Mouse (Mus musculus): Measurements from ENCODE around the gene Selenop. TPM values are rescaled to one million over a fixed set of nuclear protein-coding genes. Genes with fewer than 3 reads are reported as not detected.
A peak's percentile ranks its signal among the peaks of the same experiment; 100 is the strongest.

Gene Selenop
- total RNA-seq, 4 experiments from 2014 or later, result 93.9 to 142 (median 125) TPM

DNA sequence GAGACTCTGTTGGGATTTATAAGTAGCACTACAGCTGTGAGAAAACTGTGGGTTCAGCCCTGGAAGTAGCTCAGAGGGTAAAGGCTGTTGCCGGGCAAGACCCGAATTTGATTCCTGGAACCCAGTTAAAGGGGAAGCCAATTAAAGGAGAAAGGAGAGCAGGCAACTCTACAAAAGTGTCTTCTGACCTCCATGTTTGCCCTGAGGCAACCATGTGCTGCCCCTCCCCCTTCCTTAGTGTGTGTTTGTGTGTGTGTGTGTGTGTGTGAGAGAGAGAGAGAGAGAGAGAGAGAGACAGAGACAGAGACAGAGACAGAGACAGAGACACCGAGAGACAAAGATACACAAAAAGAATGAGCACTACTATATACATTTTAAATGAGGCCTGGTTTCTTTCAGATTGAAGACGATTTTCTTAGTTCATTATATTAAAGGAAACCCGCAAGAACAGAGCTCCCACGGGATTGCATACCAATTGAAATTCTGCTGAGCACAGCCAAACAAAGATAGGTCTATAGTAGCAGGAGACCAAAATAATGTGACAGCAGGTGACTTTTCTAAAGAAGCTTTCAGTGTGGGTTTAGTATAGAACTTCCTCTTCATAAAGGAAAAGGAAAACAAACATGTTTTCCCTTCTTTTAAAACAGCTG, 1.8 kb downstream of the Selenop start:
- no peak for DNase-seq (ENCODE audit: low spot score in 2 of 2)

GRCm38 (mm10) chr15:3270646-3271077, 2.3 kb downstream of the Selenop start:
- peak; percentile 65 to 72 for DNase-seq (ENCODE audit: low spot score in 2 of 2)

- DNase-seq (ENCODE audit: low spot score in 2 of 2), result no peak
Observed at GRCm38 (mm10) chr15:3271216-3271615, 2.9 kb downstream of the Selenop start.

GRCm38 (mm10) chr15:3273191-3273590, 4.8 kb downstream of the Selenop start:
- no peak for DNase-seq (ENCODE audit: low spot score in 2 of 2)

- no peak for DNase-seq (ENCODE audit: low spot score in 2 of 2)
Observed at GRCm38 (mm10) chr15:3277391-3277790, 9.0 kb downstream of the Selenop start.

GRCm38 (mm10) chr15:3279242-3279641, 10.9 kb downstream of the Selenop start:
- DNase-seq (ENCODE audit: low spot score in 2 of 2), result no peak

GRCm38 (mm10) chr15:3281216-3281615, 12.9 kb downstream of the Selenop start:
- no peak for DNase-seq (ENCODE audit: low spot score in 2 of 2)

- DNase-seq (ENCODE audit: low spot score in 2 of 2), result no peak
Observed at GRCm38 (mm10) chr15:3281737-3282136, 13.4 kb downstream of the Selenop start.

DNA sequence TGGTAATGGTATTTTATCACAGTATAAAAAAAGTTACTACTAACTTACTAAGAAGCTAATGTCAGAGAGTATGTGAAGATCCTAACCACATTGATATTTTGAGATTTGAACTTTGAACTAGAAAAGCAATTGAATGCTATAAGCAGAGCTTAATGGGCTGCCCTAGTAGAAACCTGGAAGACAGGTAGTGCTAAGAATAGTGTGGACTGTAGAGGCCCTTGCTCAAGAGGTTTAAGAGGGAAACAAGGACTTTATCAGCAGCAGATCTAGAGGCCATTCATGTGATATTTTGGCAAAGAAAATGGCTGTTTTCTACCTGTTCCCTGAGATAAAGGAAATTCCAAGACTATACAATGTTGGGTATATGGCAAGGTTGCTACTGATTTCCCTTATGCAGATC, 17.7 kb downstream of the Selenop start:
- no peak for DNase-seq (ENCODE audit: low spot score in 2 of 2)

DNA sequence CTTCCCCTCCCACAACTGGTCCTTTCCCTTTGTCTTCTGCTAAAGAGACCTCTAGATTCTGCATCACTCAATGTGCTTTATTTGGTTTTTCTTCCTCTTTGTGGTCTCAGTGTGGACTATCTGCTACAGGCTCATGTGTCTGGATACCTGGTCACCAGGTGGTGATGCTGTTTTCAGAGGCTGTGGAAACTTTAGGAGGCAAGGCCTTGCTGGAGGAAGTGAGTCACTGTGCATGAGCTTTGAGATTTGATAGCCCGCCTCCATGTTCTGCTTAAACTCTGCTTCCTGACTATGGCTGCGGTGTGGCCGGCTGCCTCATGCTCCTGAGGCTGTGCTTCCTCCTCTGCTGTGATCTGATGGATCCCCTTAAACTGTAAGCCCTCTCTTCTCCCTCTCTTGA, 22.1 kb downstream of the Selenop start:
- no peak for DNase-seq (ENCODE audit: low spot score in 2 of 2)

GRCm38 (mm10) chr15:3293477-3293876, 25.1 kb downstream of the Selenop start:
- no peak for DNase-seq (ENCODE audit: low spot score in 2 of 2)

GRCm38 (mm10) chr15:3295986-3296385, 27.6 kb downstream of the Selenop start:
- no peak for DNase-seq (ENCODE audit: low spot score in 2 of 2)

DNA sequence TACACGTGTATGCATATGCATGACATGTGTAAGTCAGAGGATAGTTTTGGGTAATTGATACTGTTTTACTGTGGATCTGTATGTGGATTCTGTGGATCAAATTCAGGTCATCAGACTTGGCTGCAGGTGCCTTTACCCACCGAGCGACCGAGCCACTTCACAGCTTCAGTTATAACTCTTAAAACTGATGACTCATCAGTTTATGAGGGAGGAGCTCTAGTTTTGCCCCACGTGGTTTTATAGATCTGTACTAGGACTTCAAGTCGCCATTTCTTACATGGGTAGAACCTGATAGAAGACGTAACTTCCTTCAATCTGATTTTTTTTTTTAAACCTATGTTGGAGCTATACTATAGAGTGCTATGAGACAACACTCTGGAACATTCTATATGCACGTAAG, 29.3 kb downstream of the Selenop start:
- DNase-seq (ENCODE audit: low spot score in 2 of 2), result no peak

DNA sequence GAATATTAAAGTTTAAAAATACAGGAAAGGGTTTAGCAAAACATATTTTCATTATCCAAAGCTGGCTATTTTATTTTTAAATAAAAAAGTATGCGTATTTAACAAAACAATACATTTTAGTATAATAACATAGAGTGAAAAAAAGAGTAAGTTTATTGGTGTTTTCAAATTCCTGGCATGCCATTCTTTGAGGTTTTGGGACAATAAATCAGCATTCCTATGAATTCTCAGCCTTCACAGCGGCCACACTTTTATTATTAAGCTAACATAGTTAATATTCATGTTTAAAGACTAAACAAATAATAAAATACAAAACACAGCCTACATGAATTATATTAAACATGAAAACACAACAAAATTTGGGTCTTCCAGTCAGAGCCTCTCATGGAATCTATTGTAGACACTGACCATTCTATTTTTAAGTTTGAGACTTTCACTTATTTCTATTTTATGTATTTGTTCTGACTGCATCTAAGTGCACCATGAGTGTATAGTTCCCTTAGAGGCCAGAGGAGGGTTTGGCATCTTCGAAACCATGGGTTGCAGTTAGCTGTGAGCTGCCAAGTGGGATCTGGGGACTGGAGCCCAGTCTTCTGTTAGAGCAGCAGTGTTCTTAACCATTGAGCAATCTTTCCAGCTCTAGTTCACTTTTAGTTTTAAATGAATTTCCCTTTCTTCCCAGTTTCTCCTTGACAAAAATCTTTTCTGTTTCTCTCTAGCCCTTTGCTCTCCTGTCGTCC, 32.2 kb downstream of the Selenop start:
- DNase-seq (ENCODE audit: low spot score in 2 of 2), result no peak

DNA sequence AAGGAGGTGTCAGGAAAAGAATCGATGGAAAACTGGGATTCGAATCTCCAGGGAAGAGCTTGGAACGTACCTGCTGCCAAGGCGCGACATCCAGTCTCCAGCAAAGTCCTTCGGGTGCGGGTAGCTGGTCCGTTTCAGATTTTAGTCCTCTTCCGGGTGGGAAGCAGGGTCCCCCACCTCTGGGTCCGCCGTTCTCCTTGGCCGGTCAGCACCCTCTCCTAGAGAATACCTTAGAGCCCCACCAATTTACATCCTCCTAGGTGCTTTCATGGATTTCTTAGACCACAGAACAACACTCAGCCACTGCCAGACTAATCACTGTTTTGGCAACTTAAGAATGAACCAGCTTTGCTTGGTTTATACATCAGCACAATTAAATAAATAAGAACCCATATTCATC, 35.1 kb downstream of the Selenop start, which contains the start of gene Ccdc152:
Gene Ccdc152, minus strand, starts transcription at position 101 of the 400 bp plus-strand sequence.
- no peak for DNase-seq (ENCODE audit: low spot score in 2 of 2)

- DNase-seq (ENCODE audit: low spot score in 2 of 2), result no peak
Observed at GRCm38 (mm10) chr15:3309856-3310255, 41.5 kb downstream of the Selenop start.

DNA sequence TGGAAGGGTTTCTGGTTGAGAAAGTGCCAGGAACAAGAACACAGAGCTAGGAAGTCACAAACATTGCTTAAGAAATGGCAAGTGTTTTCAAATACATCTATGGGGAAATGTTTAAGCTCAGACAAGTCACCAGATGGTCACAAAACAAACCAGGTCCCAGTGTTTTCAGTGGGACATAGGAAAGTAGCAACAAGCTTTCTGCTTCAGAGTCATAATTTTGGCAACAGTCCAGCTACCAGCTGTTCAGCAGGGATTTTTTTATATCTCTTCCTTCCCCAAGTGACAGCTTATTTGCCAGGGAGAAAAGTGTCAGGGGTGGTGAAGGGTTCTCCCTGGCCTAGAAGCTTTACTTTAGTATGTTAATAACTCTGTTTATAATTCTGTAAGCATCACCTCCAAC, 44.6 kb downstream of the Selenop start:
- no peak for DNase-seq (ENCODE audit: low spot score in 2 of 2)

DNA sequence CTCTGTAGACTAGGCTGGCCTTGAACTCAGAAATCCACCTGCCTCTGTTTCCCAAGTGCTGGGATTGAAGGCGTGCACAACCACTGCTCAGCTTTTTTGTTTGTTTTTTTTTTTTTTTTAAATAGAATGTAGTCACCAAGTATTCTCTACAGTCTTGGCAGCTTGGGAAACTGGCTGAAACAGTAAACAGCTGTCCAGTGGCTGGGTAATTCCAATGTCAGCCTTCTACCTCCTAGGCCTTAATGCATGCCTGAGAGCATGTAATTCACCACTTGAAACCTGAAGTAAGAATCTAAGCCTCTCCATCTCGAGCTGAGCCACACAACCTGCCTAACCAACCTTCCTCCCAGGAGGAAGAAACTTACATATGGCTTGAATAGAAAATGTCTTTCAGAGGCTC, 48.3 kb downstream of the Selenop start:
- DNase-seq (ENCODE audit: low spot score in 2 of 2), result no peak

GRCm38 (mm10) chr15:3319929-3320328, 51.6 kb downstream of the Selenop start:
- no peak for DNase-seq (ENCODE audit: low spot score in 2 of 2)

DNA sequence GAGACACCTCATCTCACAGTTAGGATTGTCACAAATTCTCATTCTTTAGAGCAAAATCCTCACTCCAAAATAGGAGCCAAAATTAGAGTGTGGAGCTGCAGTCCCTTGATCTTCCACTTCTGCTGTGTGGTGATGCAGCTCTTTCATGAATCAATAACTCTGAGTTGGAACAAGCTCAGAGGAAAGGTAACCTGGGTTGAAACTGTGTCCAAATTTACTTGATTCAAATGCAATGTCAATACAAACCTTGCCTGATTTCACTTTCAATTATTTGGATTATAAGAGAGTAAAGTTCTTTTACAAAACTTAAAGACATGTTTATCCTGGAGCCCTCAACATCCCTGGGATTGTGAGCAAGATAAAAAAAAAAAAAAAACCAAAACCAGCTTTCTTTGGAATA, 54.7 kb downstream of the Selenop start:
- DNase-seq (ENCODE audit: low spot score in 2 of 2), result no peak

All from gastrocnemius, adult 8-10 months (tissue).